Mouse (Mus musculus) thymus, adult 2 months (tissue): ENCODE results near the gene Jarid2. TPM values are rescaled to one million over a fixed set of nuclear protein-coding genes. Genes with fewer than 3 reads are reported as not detected.

Source experiments
- DNase-seq: peaks from one replicate; pipeline ENCODE4 v3.0.0; 2021
- H3K27ac ChIP-seq: fragments of 200-500 bp; 2 replicates; pipeline ENCODE4 v1.5.1; 2012; ENCODE audit warnings: low read length, control low read depth; ENCODE audit not compliant: control insufficient read depth, insufficient read depth
- H3K27me3 ChIP-seq: fragments of 200-500 bp; 2 replicates; pipeline ENCODE4 v1.6.1; 2012; ENCODE audit warnings: mild to moderate bottlenecking, low read length, moderate library complexity, mixed read lengths; ENCODE audit not compliant: control insufficient read depth, insufficient read depth
- H3K36me3 ChIP-seq: fragments of 200-500 bp; 2 replicates; pipeline ENCODE4 v1.6.1; 2012; ENCODE audit warnings: mild to moderate bottlenecking, low read length, moderate library complexity; ENCODE audit not compliant: control insufficient read depth, insufficient read depth
- H3K4me1 ChIP-seq: fragments of 200-500 bp; replicated peaks from 2 replicates; pipeline ENCODE4 v1.6.1; 2012; ENCODE audit warnings: low read length; ENCODE audit not compliant: control insufficient read depth, insufficient read depth
- H3K4me3 ChIP-seq: fragments of 200-500 bp; 2 replicates; pipeline ENCODE4 v1.5.1; 2012; ENCODE audit warnings: mild to moderate bottlenecking, low read length, control low read depth, moderate library complexity; ENCODE audit not compliant: control insufficient read depth, insufficient read depth
- CTCF ChIP-seq: fragments of 200-500 bp; IDR thresholded peaks from 2 replicates; pipeline ENCODE4 v1.5.1; 2012; ENCODE audit warnings: mild to moderate bottlenecking, control low read depth, low read length, moderate library complexity, borderline replicate concordance; ENCODE audit not compliant: control insufficient read depth, poor library complexity, insufficient read depth; ENCODE audit errors: extremely low read depth
- POLR2A ChIP-seq: fragments of 200-500 bp; IDR thresholded peaks from 2 replicates; pipeline ENCODE4 v1.6.1; 2012; ENCODE audit warnings: mild to moderate bottlenecking, low read length, control low read depth, moderate library complexity; ENCODE audit not compliant: control insufficient read depth, poor library complexity, insufficient read depth; ENCODE audit errors: extremely low read depth
- WGBS: fragments of 180-500 bp; shearing (Covaris S2); methylation state at CpG from one replicate; pipeline ENCODE4 v1.1.7; 2018; 5-methylcytosine and 5-hydroxymethylcytosine counted together
- polyA plus RNA-seq: library from polyadenylated mRNA; depleted of rRNA; stranded (reverse); fragments of >200 nt; gene quantifications from 2 replicates; pipeline ENCODE4 v1.2.3, GENCODE M21; 2012

The Jarid2 gene
- polyA plus RNA-seq, 1 experiment: 23.7 TPM

DNA sequence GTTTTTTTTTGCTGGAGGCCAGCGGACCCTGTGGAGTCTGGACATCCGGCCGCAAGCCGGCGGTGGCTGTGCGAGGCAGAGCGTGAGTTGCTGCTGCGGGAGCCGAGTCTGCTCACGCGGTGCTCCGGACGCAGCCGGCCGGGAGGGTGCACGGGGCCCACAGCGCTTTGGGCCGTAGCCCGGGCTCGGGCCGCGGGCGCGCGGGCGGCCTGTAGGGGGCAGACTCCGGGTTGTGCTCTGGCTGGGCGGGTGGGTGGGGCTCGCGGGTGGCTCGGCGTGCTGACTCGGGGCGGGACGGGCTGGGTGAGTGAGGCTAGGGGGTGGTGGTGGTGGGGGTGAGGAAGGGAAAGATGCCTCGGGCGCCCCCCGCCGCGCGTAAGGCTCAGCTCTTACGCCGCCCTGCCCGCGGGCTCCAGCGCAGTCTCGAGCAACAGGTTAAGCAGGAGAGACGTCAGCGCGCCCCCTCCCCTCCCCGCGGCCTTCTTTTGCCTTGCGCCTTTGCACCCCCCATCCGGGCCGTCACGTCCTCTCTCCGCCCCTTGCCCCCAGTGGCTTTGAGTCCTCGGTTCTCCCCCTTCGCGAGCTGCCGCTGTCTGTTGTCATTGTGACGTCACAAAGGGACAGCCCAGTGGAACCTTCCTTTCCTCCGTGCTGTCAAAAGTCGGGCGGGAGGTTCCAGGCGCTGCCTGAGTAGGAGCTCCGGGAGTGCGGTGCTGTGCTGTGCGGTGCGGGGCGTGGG, 4.3 kb downstream of the Jarid2 start:
- H3K4me1 ChIP-seq: peaks cover 7% of the 10 kb centered on the region

DNA sequence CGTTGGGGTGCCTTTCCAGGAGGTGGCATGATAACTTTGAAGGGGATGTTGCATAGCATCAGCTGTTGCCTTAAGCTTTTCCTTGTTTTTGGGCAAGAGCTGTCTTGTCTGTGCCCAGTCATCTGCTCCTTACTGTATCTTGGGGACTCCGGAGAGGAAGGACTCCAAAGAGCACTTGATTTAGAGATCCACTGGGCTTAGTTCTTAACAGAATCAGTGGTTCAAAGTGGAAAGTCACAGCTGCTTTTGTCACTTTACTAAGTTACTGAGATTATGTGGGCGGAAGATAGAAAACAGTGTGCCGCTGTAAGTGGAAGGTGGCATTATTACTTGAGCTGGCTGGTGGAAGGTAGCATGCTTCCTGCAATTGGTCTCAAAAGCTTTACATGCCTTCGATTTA, 5.2 kb downstream of the Jarid2 start:
- H3K27ac ChIP-seq: no peak overlapping the region

More for the DNA sequence above, 4.3 kb downstream of the Jarid2 start:
- no peaks in the 10 kb centered on the region for H3K27me3 ChIP-seq
- TF ChIP-seq POLR2A: 0 out of 2 replicates have a peak, but pooled peaks have one; percentile 24
- TF ChIP-seq CTCF: 0 out of 2 replicates have a peak, but pooled peaks have one; percentile 37
- peak overlapping the region; percentile 97 for H3K4me3 ChIP-seq
- under 1% methylated on average over 71 of the region's 71 CpGs for WGBS
- H3K36me3 ChIP-seq: no peaks in the 10 kb centered on the region
- peak overlapping the region; percentile 47 for H3K27ac ChIP-seq
- DNase-seq: peak; percentile 91

DNA sequence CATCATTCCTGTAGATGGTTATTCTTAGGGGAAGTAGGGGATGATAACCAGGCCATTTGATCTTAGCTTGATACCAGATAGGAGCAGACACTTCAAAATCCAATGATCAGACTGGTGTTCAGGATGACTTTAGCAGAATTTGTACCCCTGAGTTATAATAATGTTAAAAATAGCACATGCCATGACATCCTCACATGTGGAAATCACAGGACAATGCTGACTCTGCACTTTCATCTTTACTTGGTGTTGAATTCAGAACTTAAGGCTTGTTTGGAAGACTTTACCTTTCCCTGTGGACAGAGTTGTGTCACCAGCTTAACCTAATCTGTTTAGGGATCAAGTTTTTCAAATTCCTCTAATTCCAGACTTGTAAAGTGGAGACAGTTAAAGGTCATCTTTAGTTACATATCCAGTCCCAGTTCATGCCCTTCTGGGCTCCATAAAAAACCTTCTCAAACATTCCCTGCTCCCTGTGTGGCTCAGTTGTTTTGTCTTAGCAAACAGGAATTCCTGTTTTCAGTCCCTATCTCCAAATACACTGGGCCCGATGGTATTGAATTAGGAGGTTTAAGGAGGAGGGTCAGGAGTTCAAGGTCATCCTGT, 5.9 kb downstream of the Jarid2 start:
- H3K27ac ChIP-seq: no peak overlapping the region
- TF ChIP-seq POLR2A (no peak), CTCF (no peak)
- no peaks in the 10 kb centered on the region for H3K27me3 ChIP-seq
- no peak for DNase-seq
- 98% methylated on average over 1 of the region's 1 CpGs for WGBS
- no peak overlapping the region for H3K4me3 ChIP-seq
- H3K36me3 ChIP-seq: no peaks in the 10 kb centered on the region
- H3K4me1 ChIP-seq: no peaks in the 10 kb centered on the region

More for the DNA sequence above, 5.2 kb downstream of the Jarid2 start:
- Histone ChIP-seq H3K27me3 (no peaks in the 10 kb centered on the region), H3K36me3 (no peaks in the 10 kb centered on the region), H3K4me3 (no peak overlapping the region), H3K4me1 (peaks cover 4% of the 10 kb centered on the region)
- TF ChIP-seq CTCF: no peak
- no peak for TF ChIP-seq POLR2A
- DNase-seq: peak; percentile 5
- 68% methylated on average over 5 of the region's 5 CpGs for WGBS

DNA sequence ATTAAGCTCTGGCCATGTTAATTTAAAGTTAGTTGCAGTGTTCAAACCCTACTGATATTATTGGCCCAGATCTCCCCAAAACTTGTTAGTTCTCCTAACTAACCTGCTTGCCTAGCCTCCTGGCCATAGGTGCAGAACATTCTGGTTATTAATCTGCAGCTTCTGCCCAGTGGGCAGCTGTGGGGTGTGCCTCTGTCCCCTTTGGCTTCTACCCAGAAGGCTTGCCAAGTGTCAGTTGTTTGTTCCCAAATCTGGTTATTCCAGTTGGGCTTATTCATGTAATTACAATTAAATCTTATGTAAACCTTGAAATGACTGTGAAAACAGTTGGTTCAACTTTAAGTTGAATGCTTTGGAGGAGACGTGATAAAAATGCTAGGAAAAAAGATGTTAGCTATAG, 8.0 kb downstream of the Jarid2 start:
- no peak for TF ChIP-seq CTCF
- TF ChIP-seq POLR2A: no peak
- no peaks in the 10 kb centered on the region for H3K36me3 ChIP-seq
- no peak overlapping the region for H3K4me3 ChIP-seq
- H3K27ac ChIP-seq: no peak overlapping the region
- H3K4me1 ChIP-seq: no peaks in the 10 kb centered on the region
- WGBS: 94% methylated on average over 1 of the region's 1 CpGs
- H3K27me3 ChIP-seq: no peaks in the 10 kb centered on the region
- DNase-seq: no peak

DNA sequence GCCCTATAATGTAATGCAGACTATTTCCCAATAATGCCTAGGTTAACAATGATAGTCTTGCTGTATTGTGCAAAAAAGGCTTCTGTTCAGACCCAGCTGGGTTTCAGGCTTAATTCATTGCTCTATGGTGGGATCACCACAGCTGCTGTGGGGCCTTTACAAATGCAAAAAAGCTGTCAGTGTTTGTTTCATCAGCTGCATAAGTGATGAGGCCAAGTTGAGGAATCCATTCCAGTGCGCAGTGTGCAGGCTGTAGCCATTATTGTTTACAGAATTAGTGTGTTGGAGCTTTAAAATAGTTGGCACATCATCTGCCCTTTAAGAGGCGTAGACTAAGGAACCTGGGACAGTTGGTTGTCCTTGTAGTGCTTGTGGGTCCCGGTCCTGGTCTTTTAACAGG, 22.5 kb downstream of the Jarid2 start:
- H3K4me3 ChIP-seq: no peak overlapping the region
- H3K36me3 ChIP-seq: no peaks in the 10 kb centered on the region
- no peaks in the 10 kb centered on the region for H3K27me3 ChIP-seq
- DNase-seq: no peak
- TF ChIP-seq CTCF: no peak
- no peak for TF ChIP-seq POLR2A
- 100% methylated on average over 3 of the region's 3 CpGs for WGBS
- H3K27ac ChIP-seq: no peak overlapping the region
- peaks cover 9% of the 10 kb centered on the region for H3K4me1 ChIP-seq

DNA sequence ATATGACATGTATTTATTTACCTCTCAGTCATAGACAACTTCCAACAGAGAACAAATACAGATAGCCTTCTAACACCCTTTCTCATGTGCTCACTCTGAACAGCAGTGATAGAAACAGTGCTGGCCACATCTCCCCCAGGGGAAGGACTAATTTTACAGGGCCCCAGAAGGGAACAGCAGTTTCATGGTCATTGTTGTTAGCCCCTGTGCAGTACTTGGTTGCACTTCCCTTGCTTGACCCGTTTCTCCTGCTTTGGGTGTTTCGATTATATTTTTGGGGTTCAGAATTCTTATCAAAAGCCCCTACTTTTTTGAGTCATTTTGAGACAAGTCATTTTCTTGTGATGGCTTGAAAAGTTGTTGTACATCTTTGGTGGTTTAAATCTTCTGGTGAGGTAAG, 23.9 kb downstream of the Jarid2 start:
- Histone ChIP-seq H3K27me3 (no peaks in the 10 kb centered on the region), H3K27ac (no peak overlapping the region), H3K4me3 (no peak overlapping the region), H3K36me3 (no peaks in the 10 kb centered on the region), H3K4me1 (peaks cover 6% of the 10 kb centered on the region)
- no peak for TF ChIP-seq CTCF
- TF ChIP-seq POLR2A: no peak
- no peak for DNase-seq
- WGBS: 95% methylated on average over 2 of the region's 2 CpGs

DNA sequence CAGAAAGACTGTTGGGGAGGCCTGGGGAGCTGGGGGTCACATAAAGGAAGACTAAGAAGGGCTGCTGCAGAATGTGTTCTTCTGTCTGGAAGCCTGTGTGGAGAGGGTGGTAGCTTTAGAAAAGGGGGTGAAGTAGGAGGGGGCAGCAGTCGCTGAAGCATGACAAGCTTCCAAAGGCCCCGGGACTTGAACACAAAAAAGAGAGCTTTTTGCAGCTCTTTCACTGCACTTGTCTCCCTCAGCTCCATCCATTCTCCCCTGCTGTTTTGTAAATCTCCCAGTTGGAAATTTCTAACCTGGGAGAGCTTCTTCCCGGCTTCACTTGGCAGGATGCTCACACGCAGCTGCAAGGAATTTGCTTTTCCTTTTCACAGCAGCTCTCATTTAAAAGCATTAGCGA, 26.2 kb downstream of the Jarid2 start:
- Histone ChIP-seq H3K4me1 (peaks cover 4% of the 10 kb centered on the region; the same call in 1 of the 2 replicates), H3K36me3 (no peaks in the 10 kb centered on the region), H3K27ac (no peak overlapping the region), H3K4me3 (no peak overlapping the region), H3K27me3 (no peaks in the 10 kb centered on the region)
- WGBS: 90% methylated on average over 5 of the region's 5 CpGs
- TF ChIP-seq CTCF (no peak), POLR2A (no peak)
- DNase-seq: no peak
